Mouse (Mus musculus): Measurements from ENCODE around the gene Olfr819.
"Not testable (repeated sequence)": the region's sequence is repeated elsewhere in the genome, so short reads cannot be mapped to it uniquely, and the experiment has no call there.

Gene Olfr819

GRCm38 (mm10) chr10:129967166-129967565 lies at the start of gene Olfr819:
Gene Olfr819 (minus strand): TSS chr10:129967266.
- not testable (repeated sequence) for DNase-seq (ENCODE audit: low spot score in 2 of 2)

- no peak for DNase-seq (ENCODE audit: low spot score in 2 of 2)
Observed at GRCm38 (mm10) chr10:130012321-130012720, 45.3 kb upstream of the Olfr819 start, which contains the start of gene Olfr820. Gene Olfr820 (plus strand): TSS chr10:130012621.

- not testable (repeated sequence) for DNase-seq (ENCODE audit: low spot score in 2 of 2)
Observed at GRCm38 (mm10) chr10:130005366-130005765, 38.3 kb upstream of the Olfr819 start.

GRCm38 (mm10) chr10:130004104-130004503 lies 37.0 kb upstream of the Olfr819 start:
- not testable (repeated sequence) for DNase-seq (ENCODE audit: low spot score in 2 of 2)

GRCm38 (mm10) chr10:129984962-129985361 lies 17.9 kb upstream of the Olfr819 start, which contains the start of gene Gm10310:
Gene Gm10310 (minus strand): TSS chr10:129985062.
- not testable (repeated sequence) for DNase-seq (ENCODE audit: low spot score in 2 of 2)

- not testable (repeated sequence) for DNase-seq (ENCODE audit: low spot score in 2 of 2)
Observed at GRCm38 (mm10) chr10:129981867-129982266, 14.8 kb upstream of the Olfr819 start.

GRCm38 (mm10) chr10:129976040-129976439 lies 9.0 kb upstream of the Olfr819 start, which contains the start of gene Olfr247:
Gene Olfr247 (minus strand): TSS chr10:129976140.
- not testable (repeated sequence) for DNase-seq (ENCODE audit: low spot score in 2 of 2)

GRCm38 (mm10) chr10:129972994-129973393 lies 5.9 kb upstream of the Olfr819 start:
- not testable (repeated sequence) for DNase-seq (ENCODE audit: low spot score in 2 of 2)

GRCm38 (mm10) chr10:129966232-129966631 lies 834 bp downstream of the Olfr819 start:
- DNase-seq (ENCODE audit: low spot score in 2 of 2): not testable (repeated sequence)

GRCm38 (mm10) chr10:129949000-129949399 lies 18.1 kb downstream of the Olfr819 start, which contains the start of gene Olfr818:
Gene Olfr818 (minus strand): TSS chr10:129949100.
- DNase-seq (ENCODE audit: low spot score in 2 of 2): no peak

GRCm38 (mm10) chr10:129915497-129915896 lies 51.6 kb downstream of the Olfr819 start, which contains the start of gene Olfr816:
Gene Olfr816 (minus strand): TSS chr10:129915597.
- DNase-seq (ENCODE audit: low spot score in 2 of 2): no peak
